Mouse (Mus musculus): ENCODE data around the gene Atrnl1. TPM values are rescaled to one million over a fixed set of nuclear protein-coding genes. Genes with fewer than 3 reads are reported as not detected.

The Atrnl1 gene
- polyA plus RNA-seq, 1 experiment from 2014 or later, result 0.55 TPM

DNA sequence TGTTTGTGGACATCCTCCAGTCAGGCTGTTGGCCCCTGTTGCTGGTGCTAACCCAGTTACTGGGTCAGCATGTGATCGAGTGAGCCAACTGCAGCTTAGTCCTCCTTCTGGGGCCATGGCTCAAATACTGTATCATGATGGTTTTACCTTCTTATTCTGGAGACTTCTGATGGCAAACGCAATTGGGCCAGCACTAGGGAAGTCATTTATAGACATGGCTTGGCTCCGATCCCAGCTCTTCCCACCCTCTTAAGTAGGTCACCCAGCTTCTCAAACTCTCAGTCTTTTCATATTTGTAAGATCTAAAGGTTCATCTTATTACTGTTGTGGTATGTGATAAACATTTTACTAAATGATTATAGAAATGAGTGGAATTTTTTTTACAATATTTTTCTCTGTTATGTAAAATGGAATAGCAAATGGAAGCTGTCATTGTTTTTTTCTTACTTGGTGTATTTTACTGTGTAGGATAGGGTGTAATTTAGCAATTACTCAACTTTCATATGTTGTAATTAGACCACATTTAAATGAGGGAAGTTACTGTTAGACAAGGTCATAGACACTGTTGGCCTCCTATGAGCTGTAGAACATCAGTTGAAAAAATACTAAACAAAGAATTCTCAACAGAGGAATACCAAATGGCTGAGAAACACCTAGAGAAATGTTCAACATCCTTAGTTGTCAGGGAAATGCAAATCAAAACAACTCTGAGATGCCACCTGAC lies 171.7 kb downstream of the Atrnl1 start:
- 65% methylated on average over 3 of the region's 3 CpGs for WGBS (ENCODE audit: insufficient replicate concordance)

DNA sequence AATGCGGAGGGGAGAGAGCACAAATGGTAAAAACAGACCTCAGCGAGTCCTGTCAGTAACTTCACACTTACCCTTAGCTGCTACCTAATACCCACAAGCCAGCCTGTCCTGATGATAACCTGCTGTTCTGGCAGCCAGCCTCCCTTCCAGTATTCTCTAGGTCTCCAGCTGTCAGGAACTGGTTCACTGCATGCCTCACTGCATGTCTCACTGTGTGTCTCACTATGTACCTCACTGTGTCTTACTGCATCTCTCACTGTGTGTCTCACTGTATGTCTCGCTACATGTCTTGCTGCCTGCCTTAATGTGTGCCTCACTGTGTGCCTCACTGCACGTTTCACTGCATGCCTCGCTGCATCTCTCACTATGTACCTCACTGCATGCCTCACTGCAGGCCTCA lies 175.9 kb downstream of the Atrnl1 start:
- Histone ChIP-seq H3K9ac (no peak overlapping the region), H3K4me1 (replicated peaks) (no peaks in the 10 kb centered on the region), H3K36me3 (replicated peaks) (no peaks in the 10 kb centered on the region), H3K9me3 (replicated peaks) (no peaks in the 10 kb centered on the region), H3K4me2 (no peak overlapping the region), H3K27ac (replicated peaks) (no peak overlapping the region), H3K4me3 (replicated peaks) (no peak overlapping the region), H3K27me3 (no peaks in the 10 kb centered on the region)
- 61% methylated on average over 5 of the region's 5 CpGs for WGBS (ENCODE audit: insufficient replicate concordance)
- no peak for ATAC-seq (ENCODE audit: insufficient read depth)

More for the DNA sequence above, 171.7 kb downstream of the Atrnl1 start:
- Histone ChIP-seq H3K9ac (no peak overlapping the region), H3K4me1 (replicated peaks) (no peaks in the 10 kb centered on the region), H3K4me2 (no peak overlapping the region), H3K9me3 (replicated peaks) (no peaks in the 10 kb centered on the region), H3K27ac (replicated peaks) (no peak overlapping the region), H3K27me3 (no peaks in the 10 kb centered on the region), H3K4me3 (replicated peaks) (no peak overlapping the region), H3K36me3 (replicated peaks) (no peaks in the 10 kb centered on the region)
- ATAC-seq (ENCODE audit: insufficient read depth), result no peak

DNA sequence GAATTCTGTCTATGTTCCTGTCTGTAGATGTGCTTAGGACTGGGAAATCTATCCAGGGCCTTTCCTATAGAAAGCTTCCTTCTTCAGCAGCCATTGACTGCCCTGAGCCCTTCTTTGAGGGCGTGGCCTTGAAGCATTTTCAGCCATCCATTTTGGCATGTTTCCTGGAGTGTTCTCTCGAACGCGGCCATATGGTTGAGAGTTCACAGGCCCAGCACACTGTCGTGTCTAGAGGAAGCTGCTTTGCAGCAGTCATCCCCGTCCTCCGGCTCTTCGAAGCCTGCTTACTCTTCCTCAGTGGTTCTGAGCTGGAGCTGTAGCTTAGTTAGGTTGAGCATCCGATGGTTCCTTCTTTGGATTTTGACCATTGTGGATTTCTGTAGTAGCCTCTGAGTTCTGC lies 191.4 kb downstream of the Atrnl1 start:
- no peak overlapping the region for H3K9ac ChIP-seq
- H3K4me1 ChIP-seq (replicated peaks), result no peaks in the 10 kb centered on the region
- H3K9me3 ChIP-seq (replicated peaks), result no peaks in the 10 kb centered on the region
- WGBS (ENCODE audit: insufficient replicate concordance), result 74% methylated on average over 9 of the region's 9 CpGs
- ATAC-seq (ENCODE audit: insufficient read depth), result no peak
- no peaks in the 10 kb centered on the region for H3K27me3 ChIP-seq
- no peak overlapping the region for H3K4me2 ChIP-seq
- no peaks in the 10 kb centered on the region for H3K36me3 ChIP-seq (replicated peaks)
- H3K4me3 ChIP-seq (replicated peaks), result no peak overlapping the region
- no peak overlapping the region for H3K27ac ChIP-seq (replicated peaks)

DNA sequence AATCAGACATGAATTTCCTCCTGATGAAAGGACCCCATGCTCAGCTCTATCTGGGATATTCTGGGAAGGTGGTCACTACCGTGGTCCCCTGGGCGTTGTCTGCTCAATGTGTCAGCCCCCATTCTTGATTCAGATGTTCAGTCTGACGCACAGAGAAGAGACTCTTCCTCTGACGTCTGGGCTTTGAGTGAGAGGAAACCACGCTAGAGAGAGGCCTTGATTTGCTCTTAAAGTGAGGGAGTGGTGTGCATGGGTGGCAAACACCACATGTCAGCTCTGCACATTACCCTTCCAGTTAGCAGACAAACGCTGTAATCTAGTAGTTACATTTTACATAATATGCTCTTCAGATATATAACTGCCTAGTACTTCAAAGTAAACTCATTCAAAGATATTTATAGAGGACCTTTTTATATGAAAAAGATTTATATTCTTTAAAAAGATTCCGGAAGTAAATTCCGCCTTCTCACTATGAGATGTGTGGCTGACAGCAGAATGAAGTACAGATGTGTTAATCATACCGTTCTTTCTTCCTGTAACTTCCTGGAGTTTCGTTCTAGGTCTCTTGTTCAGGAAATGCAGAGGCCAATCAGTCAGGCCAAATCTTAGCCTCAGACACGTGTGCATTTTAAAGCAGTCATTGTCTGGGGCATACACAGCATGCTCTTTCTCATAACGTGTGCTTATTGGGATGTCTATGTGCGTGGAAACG lies 192.1 kb downstream of the Atrnl1 start:
- no peak for ATAC-seq (ENCODE audit: insufficient read depth)
- no peaks in the 10 kb centered on the region for H3K4me1 ChIP-seq (replicated peaks)
- no peaks in the 10 kb centered on the region for H3K36me3 ChIP-seq (replicated peaks)
- WGBS (ENCODE audit: insufficient replicate concordance), result 39% methylated on average over 14 of the region's 14 CpGs
- no peaks in the 10 kb centered on the region for H3K27me3 ChIP-seq
- H3K27ac ChIP-seq (replicated peaks), result no peak overlapping the region
- H3K4me3 ChIP-seq (replicated peaks), result no peak overlapping the region
- H3K9me3 ChIP-seq (replicated peaks), result no peaks in the 10 kb centered on the region
- no peak overlapping the region for H3K4me2 ChIP-seq
- H3K9ac ChIP-seq, result no peak overlapping the region

DNA sequence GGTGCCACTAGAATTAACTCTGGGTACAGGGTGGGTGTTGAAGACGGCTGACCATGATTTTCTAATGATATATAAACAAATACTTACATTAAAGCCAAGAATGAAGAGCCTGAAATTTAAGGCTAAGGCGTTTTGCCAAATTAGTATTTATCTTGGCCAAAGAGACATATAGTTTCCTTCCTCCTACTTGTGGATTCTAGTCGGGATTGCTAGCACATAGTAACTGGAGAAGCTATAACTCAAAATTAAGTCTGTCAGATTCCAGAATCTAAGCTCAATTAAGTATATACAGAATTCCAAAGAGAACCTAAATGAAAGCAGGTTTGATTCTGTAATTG lies 192.6 kb downstream of the Atrnl1 start:
- no peak overlapping the region for H3K27ac ChIP-seq (replicated peaks)
- 47% methylated on average over 3 of the region's 3 CpGs for WGBS (ENCODE audit: insufficient replicate concordance)
- ATAC-seq (ENCODE audit: insufficient read depth), result no peak
- no peaks in the 10 kb centered on the region for H3K36me3 ChIP-seq (replicated peaks)
- H3K9ac ChIP-seq, result no peak overlapping the region
- no peak overlapping the region for H3K4me3 ChIP-seq (replicated peaks)
- no peaks in the 10 kb centered on the region for H3K9me3 ChIP-seq (replicated peaks)
- H3K4me2 ChIP-seq, result no peak overlapping the region
- H3K4me1 ChIP-seq (replicated peaks), result no peaks in the 10 kb centered on the region
- no peaks in the 10 kb centered on the region for H3K27me3 ChIP-seq

DNA sequence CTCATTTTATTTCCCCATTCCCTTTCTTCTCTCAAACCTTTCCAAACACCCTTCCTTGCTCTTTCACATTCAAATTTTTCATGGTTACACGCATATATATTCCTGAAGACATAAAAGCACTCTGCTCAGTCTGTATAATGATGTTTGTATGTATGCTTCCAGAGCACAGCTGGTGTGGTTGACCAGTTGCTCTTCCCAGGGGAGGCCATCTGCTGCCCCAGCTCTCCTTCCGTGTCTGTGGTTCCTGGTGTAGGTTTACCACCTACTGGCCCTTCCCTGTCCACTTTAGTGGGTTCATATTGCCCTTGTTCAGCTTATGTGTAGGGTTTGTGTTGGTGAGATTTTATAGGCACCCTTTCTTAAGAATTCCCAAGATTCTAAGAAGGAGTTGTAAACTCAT lies 197.5 kb downstream of the Atrnl1 start:
- no peaks in the 10 kb centered on the region for H3K36me3 ChIP-seq (replicated peaks)
- H3K27ac ChIP-seq (replicated peaks), result no peak overlapping the region
- no peak for ATAC-seq (ENCODE audit: insufficient read depth)
- H3K9ac ChIP-seq, result no peak overlapping the region
- no peaks in the 10 kb centered on the region for H3K4me1 ChIP-seq (replicated peaks)
- H3K4me2 ChIP-seq, result no peak overlapping the region
- no peaks in the 10 kb centered on the region for H3K27me3 ChIP-seq
- no peaks in the 10 kb centered on the region for H3K9me3 ChIP-seq (replicated peaks)
- H3K4me3 ChIP-seq (replicated peaks), result no peak overlapping the region
- 59% methylated on average over 2 of the region's 2 CpGs for WGBS (ENCODE audit: insufficient replicate concordance)

DNA sequence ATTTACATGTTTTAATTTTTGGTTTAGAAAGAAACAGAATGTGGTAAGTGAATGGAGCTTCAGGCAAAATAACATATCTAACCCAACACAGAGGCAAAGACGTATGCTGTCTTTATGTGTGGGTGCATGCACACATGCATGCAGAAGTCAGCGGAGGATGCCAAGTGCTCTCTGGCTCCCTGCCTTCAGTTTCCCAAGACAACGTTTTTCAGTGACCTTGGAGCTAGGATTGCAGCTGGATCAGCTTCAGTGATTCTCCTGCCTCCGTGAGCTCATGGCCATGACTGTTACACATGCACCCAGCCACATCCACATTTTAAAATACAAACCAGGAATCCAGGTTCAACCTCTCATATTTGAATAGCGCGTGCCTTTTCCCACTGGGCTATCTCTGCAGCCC lies 203.5 kb downstream of the Atrnl1 start:
- no peaks in the 10 kb centered on the region for H3K36me3 ChIP-seq (replicated peaks)
- H3K9me3 ChIP-seq (replicated peaks), result no peaks in the 10 kb centered on the region
- no peak overlapping the region for H3K4me3 ChIP-seq (replicated peaks)
- no peaks in the 10 kb centered on the region for H3K27me3 ChIP-seq
- WGBS (ENCODE audit: insufficient replicate concordance), result 70% methylated on average over 6 of the region's 6 CpGs
- ATAC-seq (ENCODE audit: insufficient read depth), result no peak
- H3K4me1 ChIP-seq (replicated peaks), result no peaks in the 10 kb centered on the region
- no peak overlapping the region for H3K4me2 ChIP-seq
- H3K9ac ChIP-seq, result no peak overlapping the region
- no peak overlapping the region for H3K27ac ChIP-seq (replicated peaks)

DNA sequence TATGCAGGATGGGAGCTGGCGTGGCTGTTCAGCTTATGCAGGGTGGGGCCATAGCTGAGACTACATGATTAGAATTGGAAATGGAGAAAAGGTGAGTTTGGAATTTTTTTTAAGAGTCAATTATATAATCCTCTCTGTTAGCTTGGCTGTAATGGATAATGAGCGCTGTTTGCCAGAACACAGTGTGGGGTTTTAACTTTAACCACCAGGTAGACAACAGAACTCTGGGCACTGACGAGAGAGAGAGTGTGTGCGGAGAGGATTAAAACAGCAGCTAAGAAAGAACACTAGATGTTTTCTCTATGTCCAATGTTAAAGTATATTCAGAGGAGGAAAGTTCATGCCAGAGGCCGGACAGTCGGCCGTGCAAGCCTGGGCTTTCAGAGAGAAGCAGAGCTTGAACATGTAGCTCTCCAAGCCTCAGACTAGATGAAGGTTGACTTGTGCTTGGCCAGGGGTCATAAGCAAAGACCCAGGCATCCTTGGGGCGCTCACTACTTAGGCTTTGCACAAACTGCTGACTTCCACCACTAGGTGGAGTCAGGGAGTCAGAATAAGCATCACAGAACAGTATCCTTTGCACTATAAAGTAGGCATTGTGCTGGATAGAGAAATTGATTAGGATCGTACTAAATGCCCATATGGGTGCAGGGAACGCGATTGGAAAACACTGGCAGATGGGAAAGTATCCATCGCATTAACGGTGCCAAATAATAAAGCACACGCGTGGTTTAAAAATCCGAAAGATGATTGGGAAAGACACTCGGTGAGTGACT lies 205.6 kb downstream of the Atrnl1 start:
- Histone ChIP-seq H3K4me1 (replicated peaks) (no peaks in the 10 kb centered on the region), H3K4me2 (no peak overlapping the region), H3K9ac (no peak overlapping the region), H3K27me3 (no peaks in the 10 kb centered on the region), H3K9me3 (replicated peaks) (no peaks in the 10 kb centered on the region), H3K36me3 (replicated peaks) (no peaks in the 10 kb centered on the region), H3K27ac (replicated peaks) (no peak overlapping the region), H3K4me3 (replicated peaks) (no peak overlapping the region)
- ATAC-seq (ENCODE audit: insufficient read depth), result no peak
- WGBS (ENCODE audit: insufficient replicate concordance), result 77% methylated on average over 17 of the region's 17 CpGs

DNA sequence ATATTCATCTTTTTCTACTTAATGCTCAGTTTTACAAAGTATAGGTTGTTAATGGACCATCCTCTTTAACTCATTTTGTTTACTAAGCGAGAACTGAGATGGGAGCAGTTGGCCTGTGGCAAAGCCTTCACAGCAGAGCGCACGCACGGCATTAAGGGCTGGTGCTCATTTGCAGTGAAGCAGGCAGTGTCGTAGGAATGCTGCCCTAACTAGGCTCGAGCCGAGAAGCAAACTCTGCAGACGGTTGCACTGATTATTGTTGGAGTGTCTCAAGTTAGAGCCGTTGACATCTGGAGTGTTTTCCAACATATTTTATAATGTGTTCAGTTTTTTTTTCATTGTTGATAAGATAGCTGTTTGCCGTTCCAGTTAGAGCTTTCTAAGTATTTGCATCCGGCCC lies 206.9 kb downstream of the Atrnl1 start:
- Histone ChIP-seq H3K4me1 (replicated peaks) (no peaks in the 10 kb centered on the region), H3K36me3 (replicated peaks) (no peaks in the 10 kb centered on the region), H3K4me2 (no peak overlapping the region), H3K9ac (no peak overlapping the region), H3K27ac (replicated peaks) (no peak overlapping the region), H3K27me3 (no peaks in the 10 kb centered on the region), H3K9me3 (replicated peaks) (no peaks in the 10 kb centered on the region), H3K4me3 (replicated peaks) (no peak overlapping the region)
- no peak for ATAC-seq (ENCODE audit: insufficient read depth)
- 65% methylated on average over 11 of the region's 11 CpGs for WGBS (ENCODE audit: insufficient replicate concordance)

DNA sequence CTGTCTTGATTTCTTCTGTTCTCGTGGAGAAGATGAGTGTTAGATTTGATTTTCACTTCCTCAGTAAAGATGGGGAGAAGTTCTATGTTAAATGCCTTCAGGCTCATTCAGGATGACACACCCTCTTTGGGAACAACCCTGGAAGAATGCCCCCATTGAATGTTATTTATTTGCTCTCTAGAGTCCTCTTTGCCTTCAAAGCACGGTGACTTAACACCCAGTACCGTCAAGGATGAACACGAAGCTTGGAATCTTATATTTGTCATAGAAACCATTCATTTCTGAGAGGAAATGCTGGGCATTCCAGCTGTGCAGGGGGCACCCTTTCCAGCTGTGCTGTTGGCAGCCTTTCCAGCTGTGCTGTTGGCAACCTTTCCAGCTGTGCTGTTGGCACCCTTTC lies 212.6 kb downstream of the Atrnl1 start:
- H3K27ac ChIP-seq (replicated peaks), result no peak overlapping the region
- H3K4me3 ChIP-seq (replicated peaks), result no peak overlapping the region
- no peak overlapping the region for H3K9ac ChIP-seq
- no peak for ATAC-seq (ENCODE audit: insufficient read depth)
- H3K36me3 ChIP-seq (replicated peaks), result no peaks in the 10 kb centered on the region
- no peaks in the 10 kb centered on the region for H3K9me3 ChIP-seq (replicated peaks)
- no peak overlapping the region for H3K4me2 ChIP-seq
- H3K27me3 ChIP-seq, result no peaks in the 10 kb centered on the region
- WGBS (ENCODE audit: insufficient replicate concordance), result 58% methylated on average over 4 of the region's 4 CpGs
- H3K4me1 ChIP-seq (replicated peaks), result no peaks in the 10 kb centered on the region
